Mouse (Mus musculus): ENCODE measurements around the gene Slc15a1.

GRCm38 (mm10) chr14:121436455-121436854, 68.6 kb downstream of the Slc15a1 start:
- no peak for TF ChIP-seq CTCF (IDR thresholded peaks at IDR 0.05; ENCODE audit: extremely low read depth, insufficient read depth, low read length)
- no peak for TF ChIP-seq POLR2A (IDR thresholded peaks at IDR 0.05; ENCODE audit: extremely low read depth, insufficient read depth, low read length)
